Mouse (Mus musculus) activated CD4-positive, CD25-positive, alpha-beta regulatory T cell, adult 4 months (primary cell): ENCODE results near the gene Opn1sw. TPM values are rescaled to one million over a fixed set of nuclear protein-coding genes. Genes with fewer than 3 reads are reported as not detected.

Experiments
- ATAC-seq: one replicate; pipeline ENCODE4 v1.8.0; 2017
- polyA plus RNA-seq, 2 experiments: library from polyadenylated mRNA; unstranded; fragments of 100-300 nt; shearing (Covaris generic); gene quantifications; one replicate each; pipeline ENCODE4 v1.2.1; 2017

Opn1sw gene
- polyA plus RNA-seq, 2 experiments from 2014 or later = 0.23 to 0.52 TPM

- no peak for ATAC-seq
Observed at GRCm38 (mm10) chr6:29326961-29327360, 61.3 kb downstream of the Opn1sw start.

Other genes with a start within 250 kb of the Opn1sw start
- gene Rbm28, start 223.5 kb downstream of the Opn1sw start, polyA plus RNA-seq = 10 to 100 TPM; 44.7 to 54.4 TPM
- gene Prrt4, start 208.9 kb downstream of the Opn1sw start, polyA plus RNA-seq = not detected
- 10 to 100 TPM; 13.0 to 16.5 TPM for gene Impdh1, start 172.1 kb downstream of the Opn1sw start, polyA plus RNA-seq
- 10 to 100 TPM; 28.1 to 33.4 TPM for gene Hilpda, start 116.0 kb downstream of the Opn1sw start, polyA plus RNA-seq
- 1 to 10 TPM in 1 of 2 experiments, not detected in 1; 1.1 TPM for gene Fam71f2, start 108.9 kb downstream of the Opn1sw start, polyA plus RNA-seq
- not detected for gene Fam71f1, start 69.3 kb downstream of the Opn1sw start, polyA plus RNA-seq
- gene Calu, start 40.4 kb downstream of the Opn1sw start, polyA plus RNA-seq = 10 to 100 TPM; 55.9 to 61.0 TPM
- gene Ccdc136, start 7.8 kb upstream of the Opn1sw start, polyA plus RNA-seq = under 1 TPM; 0.21 to 0.54 TPM
- gene Flnc, start 44.8 kb upstream of the Opn1sw start, polyA plus RNA-seq = not detected
- 100 to 1,000 TPM; 373 to 399 TPM for gene Atp6v1f, start 79.2 kb upstream of the Opn1sw start, polyA plus RNA-seq
- not detected for gene Atp6v1fnb, start 83.0 kb upstream of the Opn1sw start, polyA plus RNA-seq
- gene Kcp, start 119.5 kb upstream of the Opn1sw start, polyA plus RNA-seq = under 1 TPM in 1 of 2 experiments, not detected in 1; 0.12 TPM
- 10 to 100 TPM; 18.5 to 22.0 TPM for gene Irf5, start 138.2 kb upstream of the Opn1sw start, polyA plus RNA-seq
- gene Tnpo3, start 221.4 kb upstream of the Opn1sw start, polyA plus RNA-seq = 10 to 100 TPM; 67.1 to 70.6 TPM